Mouse (Mus musculus) small intestine, adult 2 months (tissue): ENCODE measurements around the gene Crnkl1. TPM values are rescaled to one million over a fixed set of nuclear protein-coding genes. Genes with fewer than 3 reads are reported as not detected.

Experiments
- H3K27ac ChIP-seq: fragments of 200-500 bp; 2 replicates; pipeline ENCODE4 v1.5.1; 2012; ENCODE audit warnings: low read depth, low read length, control low read depth, inconsistent platforms; ENCODE audit not compliant: insufficient read depth
- H3K27me3 ChIP-seq: fragments of 200-500 bp; 2 replicates; pipeline ENCODE4 v1.6.1; 2012; ENCODE audit warnings: mild to moderate bottlenecking, moderate library complexity, low read length, inconsistent platforms; ENCODE audit not compliant: control insufficient read depth, insufficient read depth
- H3K36me3 ChIP-seq: fragments of 200-500 bp; 2 replicates; pipeline ENCODE4 v1.6.1; 2012; ENCODE audit warnings: mild to moderate bottlenecking, low read length, control low read depth, inconsistent platforms; ENCODE audit not compliant: control insufficient read depth, insufficient read depth
- H3K4me1 ChIP-seq: fragments of 200-500 bp; 2 replicates; pipeline ENCODE4 v1.6.1; 2012; ENCODE audit warnings: low read length, inconsistent platforms, mixed read lengths; ENCODE audit not compliant: control insufficient read depth, insufficient read depth, insufficient read length
- H3K4me3 ChIP-seq: fragments of 200-500 bp; 2 replicates; pipeline ENCODE4 v1.5.1; 2012; ENCODE audit warnings: low read depth, mild to moderate bottlenecking, control low read depth, inconsistent platforms, low read length, moderate library complexity
- CTCF ChIP-seq: fragments of 200-500 bp; IDR thresholded peaks from 2 replicates; pipeline ENCODE4 v1.5.1; 2012; ENCODE audit warnings: low read depth, mild to moderate bottlenecking, control low read depth, inconsistent platforms, low read length, moderate library complexity, mixed read lengths; ENCODE audit not compliant: insufficient replicate concordance, insufficient read length; ENCODE audit errors: extremely low read depth
- POLR2A ChIP-seq: fragments of 200-500 bp; IDR thresholded peaks from 2 replicates; pipeline ENCODE4 v1.6.1; 2012; ENCODE audit warnings: low read depth, mild to moderate bottlenecking, control low read depth, inconsistent platforms, low read length, moderate library complexity
- WGBS: fragments of 180-500 bp; shearing (Covaris S2); methylation state at CpG from one replicate; pipeline ENCODE4 v1.1.7; 2018; 5-methylcytosine and 5-hydroxymethylcytosine counted together
- polyA plus RNA-seq: library from polyadenylated mRNA; depleted of rRNA; stranded (reverse); fragments of >200 nt; gene quantifications from 2 replicates; pipeline ENCODE4 v1.2.3, GENCODE M21; 2012

The Crnkl1 gene
- polyA plus RNA-seq, 1 experiment: 5.2 TPM

GRCm38 (mm10) chr2:145971237-145972010, 36.6 kb upstream of the Crnkl1 start:
- TF ChIP-seq CTCF (no peak), POLR2A (no peak)
- H3K27ac ChIP-seq: no peak overlapping the region
- H3K4me3 ChIP-seq: no peak overlapping the region
- H3K36me3 ChIP-seq: no peaks in the 10 kb centered on the region
- no peaks in the 10 kb centered on the region for H3K27me3 ChIP-seq
- 90% methylated on average over 20 of the region's 20 CpGs for WGBS
- H3K4me1 ChIP-seq: no peaks in the 10 kb centered on the region

GRCm38 (mm10) chr2:145970751-145971150, 35.9 kb upstream of the Crnkl1 start:
- WGBS: 75% methylated on average over 12 of the region's 12 CpGs
- H3K27me3 ChIP-seq: no peaks in the 10 kb centered on the region
- no peak overlapping the region for H3K4me3 ChIP-seq
- TF ChIP-seq CTCF (no peak), POLR2A (no peak)
- H3K27ac ChIP-seq: no peak overlapping the region
- H3K36me3 ChIP-seq: no peaks in the 10 kb centered on the region
- H3K4me1 ChIP-seq: no peaks in the 10 kb centered on the region

GRCm38 (mm10) chr2:145961861-145962260, 27.0 kb upstream of the Crnkl1 start:
- H3K4me3 ChIP-seq: no peak overlapping the region
- H3K4me1 ChIP-seq: no peaks in the 10 kb centered on the region
- H3K36me3 ChIP-seq: no peaks in the 10 kb centered on the region
- TF ChIP-seq CTCF (no peak), POLR2A (no peak)
- WGBS: 81% methylated on average over 5 of the region's 5 CpGs
- no peak overlapping the region for H3K27ac ChIP-seq
- no peaks in the 10 kb centered on the region for H3K27me3 ChIP-seq

- no peak for TF ChIP-seq POLR2A
- TF ChIP-seq CTCF: no peak
- 73% methylated on average over 7 of the region's 7 CpGs for WGBS
- Histone ChIP-seq H3K27me3 (no peaks in the 10 kb centered on the region), H3K27ac (no peak overlapping the region), H3K4me1 (no peaks in the 10 kb centered on the region), H3K4me3 (no peak overlapping the region), H3K36me3 (no peaks in the 10 kb centered on the region)
Measured at GRCm38 (mm10) chr2:145958551-145958950, 23.7 kb upstream of the Crnkl1 start.

GRCm38 (mm10) chr2:145958097-145958496, 23.3 kb upstream of the Crnkl1 start:
- no peaks in the 10 kb centered on the region for H3K27me3 ChIP-seq
- H3K27ac ChIP-seq: no peak overlapping the region
- H3K36me3 ChIP-seq: no peaks in the 10 kb centered on the region
- H3K4me1 ChIP-seq: no peaks in the 10 kb centered on the region
- TF ChIP-seq POLR2A: no peak
- no peak for TF ChIP-seq CTCF
- 80% methylated on average over 6 of the region's 6 CpGs for WGBS
- H3K4me3 ChIP-seq: no peak overlapping the region

- H3K27me3 ChIP-seq: no peaks in the 10 kb centered on the region
- H3K4me1 ChIP-seq: no peaks in the 10 kb centered on the region
- H3K27ac ChIP-seq: no peak overlapping the region
- H3K4me3 ChIP-seq: no peak overlapping the region
- H3K36me3 ChIP-seq: no peaks in the 10 kb centered on the region
- 12% methylated on average over 4 of the region's 4 CpGs for WGBS
- TF ChIP-seq POLR2A (no peak), CTCF (no peak)
Measured at GRCm38 (mm10) chr2:145957450-145957849, 22.6 kb upstream of the Crnkl1 start.

- TF ChIP-seq CTCF (no peak), POLR2A (no peak)
- WGBS: 61% methylated on average over 5 of the region's 5 CpGs
- H3K36me3 ChIP-seq: no peaks in the 10 kb centered on the region
- H3K4me3 ChIP-seq: no peak overlapping the region
- no peaks in the 10 kb centered on the region for H3K27me3 ChIP-seq
- no peak overlapping the region for H3K27ac ChIP-seq
- no peaks in the 10 kb centered on the region for H3K4me1 ChIP-seq
Measured at GRCm38 (mm10) chr2:145956318-145956717, 21.5 kb upstream of the Crnkl1 start.

GRCm38 (mm10) chr2:145955844-145956243, 21.0 kb upstream of the Crnkl1 start:
- H3K36me3 ChIP-seq: no peaks in the 10 kb centered on the region
- TF ChIP-seq CTCF (no peak), POLR2A (no peak)
- H3K27me3 ChIP-seq: no peaks in the 10 kb centered on the region
- no peaks in the 10 kb centered on the region for H3K4me1 ChIP-seq
- no peak overlapping the region for H3K27ac ChIP-seq
- 68% methylated on average over 10 of the region's 10 CpGs for WGBS
- H3K4me3 ChIP-seq: no peak overlapping the region
